Mouse (Mus musculus) limb, embryonic 10.5 days (tissue): Measurements from ENCODE around the gene Igf2bp2. TPM values are rescaled to one million over a fixed set of nuclear protein-coding genes. Genes with fewer than 3 reads are reported as not detected.
A peak's percentile ranks its signal among the peaks of the same experiment; 100 is the strongest.

Experiments
- DNase-seq: peaks from one replicate; pipeline ENCODE4 v3.0.0-alpha.2; 2017; ENCODE audit warnings: low spot score
- H3K27ac ChIP-seq: fragments of 300-500 bp; sonication (generic); 2 replicates; pipeline ENCODE4 v1.5.1; 2016; ENCODE audit warnings: mild to moderate bottlenecking
- H3K27me3 ChIP-seq: fragments of 300-500 bp; sonication (generic); 2 replicates; pipeline ENCODE4 v1.6.1; 2016; ENCODE audit warnings: low read depth, mild to moderate bottlenecking; ENCODE audit not compliant: poor library complexity, severe bottlenecking
- H3K36me3 ChIP-seq: fragments of 300-500 bp; sonication (generic); 2 replicates; pipeline ENCODE4 v1.6.1; 2016; ENCODE audit warnings: mild to moderate bottlenecking, moderate library complexity
- H3K4me1 ChIP-seq: fragments of 300-500 bp; sonication (generic); 2 replicates; pipeline ENCODE4 v1.6.1; 2016
- H3K4me3 ChIP-seq: fragments of 300-500 bp; sonication (generic); 2 replicates; pipeline ENCODE4 v1.5.1; 2016; ENCODE audit warnings: mild to moderate bottlenecking, moderate library complexity
- H3K9me3 ChIP-seq: fragments of 300-500 bp; sonication (generic); replicated peaks from 2 replicates; pipeline ENCODE4 v1.6.1; 2016; ENCODE audit warnings: mild to moderate bottlenecking
- WGBS: fragments of 180-500 bp; shearing (Covaris S2); methylation state at CpG from one replicate; pipeline ENCODE4 v1.1.7; 2016; 5-methylcytosine and 5-hydroxymethylcytosine counted together
- polyA plus RNA-seq: library from polyadenylated mRNA; unstranded; fragments of >200 nt; fragmentation: Nextera tagmentation; extraction: Ambion mirVana; gene quantifications from 2 replicates; pipeline ENCODE4 v1.2.1, GENCODE M21; 2016

Igf2bp2 gene
- polyA plus RNA-seq, 1 experiment from 2014 or later: 203 TPM

DNA sequence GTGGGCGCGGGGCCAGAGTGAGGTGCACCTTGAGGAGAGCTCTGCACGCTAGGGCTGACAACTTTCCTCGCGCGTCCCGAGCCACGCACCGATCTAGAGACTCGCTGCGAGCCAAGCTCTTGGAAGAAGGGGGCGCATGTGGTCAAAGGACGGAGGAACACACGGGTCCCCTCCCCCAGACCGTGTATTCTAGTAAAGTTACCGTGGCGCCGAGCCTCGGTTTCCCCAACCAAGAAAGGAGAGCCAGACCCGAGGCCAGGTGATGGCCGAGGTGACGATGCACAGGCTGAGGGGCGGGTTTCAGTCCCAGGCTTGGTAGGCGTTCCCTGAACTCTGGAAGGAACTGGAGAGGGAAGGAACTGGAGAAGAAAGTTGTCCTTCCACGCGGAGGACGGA lies 355 bp upstream of the Igf2bp2 start:
- WGBS: under 1% methylated on average over 27 of the region's 27 CpGs
- peaks cover 9% of the 10 kb centered on the region; the same call in 1 of the 2 replicates for H3K36me3 ChIP-seq
- H3K27ac ChIP-seq: peak overlapping the region; percentile 99
- peak overlapping the region; percentile 88 for H3K4me3 ChIP-seq
- peak; percentile 77 for DNase-seq
- H3K4me1 ChIP-seq: peaks cover 27% of the 10 kb centered on the region
- H3K27me3 ChIP-seq: no peaks in the 10 kb centered on the region
- H3K9me3 ChIP-seq: no peaks in the 10 kb centered on the region

DNA sequence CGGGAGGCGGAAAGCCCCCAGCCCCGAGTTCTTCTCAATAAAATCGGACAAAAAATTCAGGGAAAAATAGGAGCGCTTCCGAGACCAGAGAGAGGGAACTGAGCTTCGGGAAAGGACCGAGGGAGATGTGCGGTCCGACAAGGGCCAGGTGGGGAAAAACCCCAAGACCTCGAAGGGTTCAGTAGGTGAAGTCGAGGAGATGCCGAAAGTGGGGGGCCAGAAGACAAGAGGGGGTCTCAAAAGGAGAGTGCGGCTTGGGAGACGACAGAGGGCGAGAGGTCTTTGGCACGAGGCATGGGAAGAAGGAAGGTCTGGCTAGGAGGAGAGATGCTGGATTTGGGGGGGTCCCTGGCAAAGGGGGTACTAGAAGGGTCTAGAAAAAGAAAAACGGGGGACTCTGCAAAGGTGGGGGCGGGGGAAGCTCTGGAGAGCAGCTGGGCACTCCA lies 1.0 kb downstream of the Igf2bp2 start:
- no peak for DNase-seq
- 0% methylated on average over 19 of the region's 19 CpGs for WGBS

DNA sequence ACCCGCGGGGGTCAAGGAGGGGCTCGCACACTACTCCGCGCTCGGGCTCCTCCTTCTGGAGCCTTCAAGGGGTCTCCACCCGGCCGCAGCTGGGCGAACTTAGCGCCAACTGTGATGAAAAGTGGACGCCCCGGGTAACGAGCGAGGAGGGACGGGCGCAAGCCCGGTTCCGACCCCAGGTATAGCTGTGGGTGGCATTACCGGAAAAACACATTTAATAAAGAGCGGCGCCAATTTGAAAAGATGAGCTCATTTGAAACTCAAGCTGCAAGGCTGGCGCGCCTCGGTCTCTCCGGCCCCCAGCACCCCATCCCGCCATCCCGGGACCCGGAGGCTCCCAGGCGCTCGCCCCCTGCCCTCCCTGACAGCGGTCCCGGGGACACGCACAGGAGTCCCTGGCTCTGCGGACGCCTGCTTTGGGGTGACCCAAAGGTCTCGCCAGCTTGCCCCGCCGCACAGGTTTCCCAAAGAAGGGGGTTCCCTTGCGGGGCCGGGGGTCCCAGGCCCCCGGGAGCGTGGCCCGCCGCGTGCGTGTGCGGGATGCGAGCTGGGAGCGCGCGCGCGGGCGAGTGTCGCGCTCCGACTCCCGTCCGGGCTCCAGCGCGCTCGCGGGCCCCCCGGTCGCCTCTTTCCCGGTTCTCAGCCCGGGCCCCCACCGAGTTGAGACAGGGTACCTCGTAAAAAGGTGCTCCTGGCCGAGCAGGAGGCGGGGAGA lies 1.6 kb downstream of the Igf2bp2 start:
- Histone ChIP-seq H3K9me3 (no peaks in the 10 kb centered on the region), H3K36me3 (no peaks in the 10 kb centered on the region), H3K4me3 (peak overlapping the region; percentile 88), H3K27me3 (no peaks in the 10 kb centered on the region), H3K4me1 (peaks cover 27% of the 10 kb centered on the region), H3K27ac (peak overlapping the region; percentile 99)
- under 1% methylated on average over 71 of the region's 71 CpGs for WGBS
- peak; percentile 84 for DNase-seq

More for the DNA sequence above, 1.0 kb downstream of the Igf2bp2 start:
- H3K4me1 ChIP-seq: peaks cover 27% of the 10 kb centered on the region
- H3K27ac ChIP-seq: peak overlapping the region; percentile 99
- no peaks in the 10 kb centered on the region for H3K27me3 ChIP-seq
- H3K36me3 ChIP-seq: no peaks in the 10 kb centered on the region
- H3K4me3 ChIP-seq: peak overlapping the region; percentile 88
- no peaks in the 10 kb centered on the region for H3K9me3 ChIP-seq

DNA sequence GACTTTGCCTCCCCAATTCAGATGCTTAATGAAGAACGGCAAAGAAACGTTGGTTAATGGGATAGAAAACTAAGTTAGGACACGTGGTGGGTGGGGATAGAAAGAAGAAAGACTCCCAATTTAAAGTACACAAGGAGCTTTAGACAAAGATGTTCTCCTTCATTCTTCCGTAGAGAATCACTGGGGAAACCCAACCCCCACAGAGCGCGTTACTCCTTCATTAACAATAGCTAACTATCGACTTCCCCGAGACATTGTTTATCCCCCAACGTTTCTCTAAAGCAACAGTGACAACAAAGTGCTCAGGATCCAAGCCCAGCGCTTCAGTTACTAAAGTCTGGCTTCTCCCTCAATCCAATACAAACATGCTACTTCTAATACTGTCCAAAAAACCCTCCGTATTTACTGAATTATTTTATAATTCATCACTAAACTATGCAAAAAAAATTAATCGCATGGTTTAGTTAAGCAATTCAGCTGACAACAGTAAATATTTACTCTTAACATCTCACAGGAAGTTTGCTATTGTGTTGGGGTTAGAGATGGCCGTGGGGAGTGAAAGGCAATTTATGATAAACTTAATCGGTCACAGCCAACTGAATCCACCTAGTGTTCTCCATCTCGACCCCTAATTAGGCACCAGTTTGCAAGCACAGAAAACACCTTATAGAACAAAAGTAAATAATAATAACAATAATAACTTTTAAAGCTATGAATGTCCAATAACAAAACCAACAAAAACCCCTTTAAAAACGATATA lies 2.5 kb downstream of the Igf2bp2 start:
- Histone ChIP-seq H3K9me3 (no peaks in the 10 kb centered on the region), H3K27ac (peak overlapping the region; percentile 99), H3K4me1 (peaks cover 27% of the 10 kb centered on the region), H3K27me3 (no peaks in the 10 kb centered on the region), H3K36me3 (peaks cover 5% of the 10 kb centered on the region), H3K4me3 (peak overlapping the region; percentile 88)
- DNase-seq: no peak
- under 1% methylated on average over 16 of the region's 16 CpGs for WGBS

DNA sequence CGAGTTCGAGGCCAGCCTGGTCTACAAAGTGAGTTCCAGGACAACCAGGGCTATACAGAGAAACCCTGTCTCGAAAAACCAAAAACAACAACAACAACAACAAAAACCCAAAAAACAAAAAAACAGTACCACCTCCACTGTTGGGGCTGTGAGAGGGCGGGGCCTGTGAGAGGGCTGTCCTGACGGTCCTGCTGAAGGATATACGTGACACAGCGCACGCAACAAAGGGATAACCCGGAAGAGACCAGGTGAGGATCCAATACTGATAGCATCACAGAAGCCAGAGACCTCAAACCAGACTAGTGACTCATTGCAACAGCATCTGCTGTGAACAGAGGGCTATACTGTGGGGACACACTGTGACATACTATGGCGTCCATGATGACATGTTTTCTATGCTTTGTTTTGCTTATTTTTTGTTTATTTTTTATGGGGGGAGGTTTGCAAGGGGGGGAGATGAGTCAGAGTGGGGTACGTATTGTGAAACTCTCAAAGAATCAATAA lies 10.1 kb downstream of the Igf2bp2 start:
- no peaks in the 10 kb centered on the region for H3K9me3 ChIP-seq
- peaks cover 32% of the 10 kb centered on the region for H3K4me1 ChIP-seq
- H3K27ac ChIP-seq: no peak overlapping the region
- no peaks in the 10 kb centered on the region for H3K27me3 ChIP-seq
- peaks cover 26% of the 10 kb centered on the region for H3K36me3 ChIP-seq
- WGBS: 88% methylated on average over 11 of the region's 11 CpGs
- no peak for DNase-seq
- no peak overlapping the region for H3K4me3 ChIP-seq

DNA sequence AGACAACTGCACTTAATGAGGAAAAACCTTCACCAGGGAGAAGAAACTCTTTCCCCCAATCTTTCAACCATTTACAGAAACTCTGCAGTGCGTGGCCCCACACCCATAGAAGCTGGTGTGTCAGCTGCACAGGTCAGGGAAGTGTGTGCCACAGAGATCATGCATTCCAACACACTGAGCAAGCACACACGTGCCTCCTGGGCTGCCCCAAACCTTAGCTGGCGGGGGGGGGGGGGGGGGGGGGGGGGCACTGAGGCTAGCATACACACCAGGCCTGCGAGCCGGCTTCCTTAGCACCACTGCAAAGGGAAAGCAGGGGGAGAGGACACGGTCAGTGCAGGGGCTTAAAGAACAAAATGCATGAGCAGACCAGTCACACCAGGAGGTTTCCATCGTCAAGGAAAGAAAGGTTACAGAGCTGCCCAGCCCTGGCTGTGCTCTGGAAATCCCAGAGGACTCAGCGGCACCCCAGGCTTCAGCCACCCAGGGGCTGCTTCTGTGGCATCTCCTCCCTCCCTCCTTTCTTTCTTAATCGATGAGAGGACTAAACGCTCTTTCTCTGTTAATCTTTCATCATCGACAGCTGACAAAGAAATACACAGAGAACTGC lies 11.3 kb downstream of the Igf2bp2 start:
- Histone ChIP-seq H3K4me1 (peaks cover 37% of the 10 kb centered on the region), H3K36me3 (peaks cover 26% of the 10 kb centered on the region), H3K9me3 (no peaks in the 10 kb centered on the region), H3K4me3 (no peak overlapping the region), H3K27ac (no peak overlapping the region), H3K27me3 (no peaks in the 10 kb centered on the region)
- no peak for DNase-seq
- 47% methylated on average over 8 of the region's 11 CpGs for WGBS

DNA sequence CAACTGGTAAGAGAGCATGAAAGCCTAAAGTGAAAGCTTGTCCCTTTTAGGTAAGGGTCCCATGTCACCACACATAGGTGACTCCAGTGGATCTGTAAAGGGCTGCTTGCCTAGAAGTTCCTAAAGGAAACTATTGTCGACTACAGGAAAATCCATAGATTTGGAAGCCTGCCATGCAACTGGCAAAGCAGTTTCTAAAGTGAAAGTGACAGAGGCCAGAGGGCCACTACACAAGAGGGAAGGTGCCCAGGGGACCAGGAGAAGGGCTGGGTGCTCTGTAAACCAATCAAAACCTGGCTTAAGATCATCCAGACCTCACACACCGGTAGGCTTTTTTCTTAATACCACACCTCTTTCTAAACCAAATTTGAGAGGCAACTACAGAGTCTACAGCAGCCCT lies 12.7 kb downstream of the Igf2bp2 start:
- no peak overlapping the region for H3K27ac ChIP-seq
- H3K4me1 ChIP-seq: peaks cover 37% of the 10 kb centered on the region

DNA sequence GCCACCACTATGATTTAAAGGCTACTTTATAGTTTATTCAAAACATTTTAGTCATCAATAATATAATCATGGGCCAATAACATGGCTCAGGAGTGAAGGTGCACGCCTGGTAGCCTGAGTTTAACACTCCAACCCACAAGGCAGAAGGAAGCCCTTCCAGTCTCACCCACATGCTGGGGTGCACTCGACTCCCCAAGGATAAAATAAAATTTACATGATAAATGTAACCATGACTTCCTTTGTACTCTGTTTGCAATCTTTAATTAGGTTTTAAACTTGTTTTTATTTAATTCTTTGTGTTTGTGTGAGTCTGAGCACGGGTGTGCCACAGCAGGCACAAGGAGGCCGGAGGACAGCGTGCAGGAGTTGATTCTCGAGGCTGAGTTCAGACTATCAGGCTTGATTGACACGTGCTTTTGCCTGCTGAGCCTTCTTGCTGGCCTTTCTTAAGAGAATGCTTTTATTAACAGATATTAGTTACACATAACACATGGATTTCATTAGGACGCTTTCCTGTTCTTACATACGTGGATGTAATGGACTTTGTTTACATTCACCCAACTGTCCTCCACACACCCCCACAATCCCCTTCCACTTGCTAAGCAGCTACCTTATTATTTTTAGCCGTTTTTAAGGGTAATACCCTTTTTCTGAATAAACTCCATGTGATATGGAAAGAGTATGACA lies 13.3 kb downstream of the Igf2bp2 start:
- DNase-seq: no peak
- H3K27me3 ChIP-seq: no peaks in the 10 kb centered on the region
- H3K27ac ChIP-seq: no peak overlapping the region
- peaks cover 37% of the 10 kb centered on the region for H3K4me1 ChIP-seq
- H3K9me3 ChIP-seq: no peaks in the 10 kb centered on the region
- H3K4me3 ChIP-seq: no peak overlapping the region
- 63% methylated on average over 10 of the region's 10 CpGs for WGBS
- peaks cover 28% of the 10 kb centered on the region for H3K36me3 ChIP-seq

More for the DNA sequence above, 12.7 kb downstream of the Igf2bp2 start:
- Histone ChIP-seq H3K9me3 (no peaks in the 10 kb centered on the region), H3K4me3 (no peak overlapping the region), H3K36me3 (peaks cover 22% of the 10 kb centered on the region), H3K27me3 (no peaks in the 10 kb centered on the region)
- no peak for DNase-seq
- 71% methylated on average over 2 of the region's 2 CpGs for WGBS

DNA sequence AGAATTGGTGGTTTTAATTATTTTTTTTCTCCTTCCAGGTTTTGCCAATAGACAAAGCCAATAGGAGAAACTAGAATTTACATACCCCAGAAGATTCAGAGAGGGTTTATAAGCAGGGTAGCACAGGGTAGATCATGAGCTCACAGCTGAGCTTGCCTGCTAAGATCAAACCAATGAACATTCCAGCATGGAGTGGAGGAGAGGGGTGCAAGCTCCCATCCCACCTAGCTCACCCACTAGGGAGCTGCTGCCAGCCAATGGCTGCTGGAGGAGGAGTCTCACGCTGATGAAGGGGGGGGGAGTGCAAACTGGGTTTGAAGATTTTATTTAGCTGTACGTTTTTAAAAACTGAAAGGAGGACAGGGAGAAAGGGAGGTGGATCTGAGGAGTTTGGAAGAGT lies 14.0 kb downstream of the Igf2bp2 start:
- DNase-seq: no peak
- WGBS: 20% methylated on average over 2 of the region's 2 CpGs
- Histone ChIP-seq H3K27me3 (no peaks in the 10 kb centered on the region), H3K9me3 (no peaks in the 10 kb centered on the region), H3K36me3 (peaks cover 28% of the 10 kb centered on the region), H3K4me1 (peaks cover 37% of the 10 kb centered on the region), H3K27ac (no peak overlapping the region), H3K4me3 (no peak overlapping the region)

DNA sequence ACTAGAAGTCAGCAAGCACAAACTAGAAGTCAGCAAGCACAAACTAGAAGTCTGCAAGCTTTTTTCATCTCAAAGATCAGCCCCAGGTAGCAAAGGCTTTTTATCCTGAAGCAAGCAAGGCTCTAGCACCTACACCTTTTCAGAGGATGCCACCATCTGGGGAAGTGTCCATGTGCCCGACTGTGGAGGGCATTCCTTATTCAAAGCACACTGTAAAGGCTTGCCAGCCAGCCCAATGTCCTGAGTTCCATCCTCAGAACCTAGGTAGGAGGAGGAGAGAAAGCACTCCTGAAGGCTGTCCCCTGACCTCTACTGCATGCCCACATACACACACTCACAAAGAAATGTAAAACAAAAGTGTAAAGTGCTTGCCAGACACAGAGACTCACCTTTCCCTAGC lies 16.0 kb downstream of the Igf2bp2 start:
- 63% methylated on average over 1 of the region's 1 CpGs for WGBS
- Histone ChIP-seq H3K9me3 (no peaks in the 10 kb centered on the region), H3K36me3 (peaks cover 36% of the 10 kb centered on the region), H3K4me3 (no peak overlapping the region), H3K27ac (no peak overlapping the region), H3K27me3 (no peaks in the 10 kb centered on the region), H3K4me1 (peaks cover 31% of the 10 kb centered on the region)
- DNase-seq: no peak

DNA sequence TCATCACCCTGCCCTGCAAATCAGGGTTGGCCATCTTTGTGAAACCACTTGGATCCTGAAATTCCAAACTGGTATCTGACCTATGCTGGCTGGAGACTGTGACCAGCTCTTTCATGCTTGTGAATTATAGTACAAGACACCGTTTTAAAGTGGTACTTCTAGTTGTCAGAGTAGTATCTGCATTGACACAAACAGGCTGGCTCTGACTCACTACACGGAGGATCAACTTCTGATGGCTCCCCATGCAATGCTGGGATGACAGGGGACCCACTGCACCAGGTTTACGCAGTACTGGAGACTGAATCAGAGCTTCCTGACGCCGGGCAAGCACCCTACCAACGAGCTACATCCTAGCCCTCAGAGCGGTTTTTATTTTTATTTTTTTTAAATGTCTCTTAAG lies 17.0 kb downstream of the Igf2bp2 start:
- H3K4me3 ChIP-seq: no peak overlapping the region
- WGBS: 88% methylated on average over 7 of the region's 7 CpGs
- H3K9me3 ChIP-seq: no peaks in the 10 kb centered on the region
- H3K27me3 ChIP-seq: no peaks in the 10 kb centered on the region
- peaks cover 24% of the 10 kb centered on the region for H3K4me1 ChIP-seq
- no peak for DNase-seq
- no peak overlapping the region for H3K27ac ChIP-seq
- H3K36me3 ChIP-seq: peaks cover 46% of the 10 kb centered on the region

DNA sequence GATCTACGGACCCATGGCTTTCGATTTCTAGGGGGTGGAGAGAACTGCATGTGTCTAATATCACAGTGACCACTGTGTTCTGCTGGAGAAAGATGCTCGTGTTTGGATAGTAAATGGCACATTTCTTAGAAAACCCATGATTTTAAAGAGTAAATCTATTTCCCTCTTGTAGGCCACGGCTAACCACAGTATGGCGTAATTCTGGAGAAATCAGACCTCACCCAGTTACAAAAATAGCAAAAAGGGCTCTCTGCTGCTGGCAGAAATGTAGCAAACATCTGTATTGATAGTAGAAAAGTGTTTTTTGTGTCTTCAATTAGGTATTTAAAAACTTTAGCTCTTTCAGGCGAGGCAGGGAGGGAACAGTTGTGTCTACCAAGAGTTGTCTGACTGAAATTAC lies 18.6 kb downstream of the Igf2bp2 start:
- no peak overlapping the region for H3K4me3 ChIP-seq
- H3K36me3 ChIP-seq: peaks cover 37% of the 10 kb centered on the region
- H3K9me3 ChIP-seq: no peaks in the 10 kb centered on the region
- no peak for DNase-seq
- WGBS: 94% methylated on average over 6 of the region's 6 CpGs
- peaks cover 11% of the 10 kb centered on the region for H3K4me1 ChIP-seq
- H3K27ac ChIP-seq: no peak overlapping the region
- H3K27me3 ChIP-seq: no peaks in the 10 kb centered on the region
